Mouse (Mus musculus) mature B cell (primary cell): ENCODE data around the gene Psmd4.
"Not testable (repeated sequence)": the region's sequence is repeated elsewhere in the genome, so short reads cannot be mapped to it uniquely, and the experiment has no call there.

Experiments used
- in situ Hi-C: fragments of 300-500 bp; cut with MboI; formaldehyde crosslinking; loops from 2 replicates; pipeline ENCODE4 v1.14.3; 2019

Gene Psmd4

GRCm38 (mm10) chr3:95042166-95042837 is at the start of gene Psmd4:
Psmd4 (minus strand) TSS chr3:95042614.
- in situ Hi-C loops = no loop called here

- in situ Hi-C loops = no loop called here
These were observed 45.7 kb upstream of the Psmd4 start for GRCm38 (mm10) chr3:95088071-95088470.

DNA sequence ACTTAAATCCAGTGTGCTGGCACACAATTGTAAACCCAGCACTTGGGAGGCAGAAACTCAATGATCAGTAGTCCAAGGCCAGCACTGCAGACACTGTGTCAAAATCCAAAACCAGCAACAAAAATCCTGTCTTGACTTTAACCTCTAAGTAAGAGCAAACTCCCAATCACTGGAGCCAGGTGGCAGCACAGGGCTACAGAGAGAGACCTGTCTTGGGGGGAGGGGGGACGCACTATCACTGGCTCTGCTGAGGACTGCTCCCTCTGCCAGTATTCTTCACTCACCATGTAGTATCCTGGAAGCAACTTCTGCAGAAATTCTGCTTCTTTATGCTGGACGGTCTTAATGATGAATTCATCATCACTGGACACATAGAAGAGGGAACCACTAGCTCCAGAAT is 29.2 kb upstream of the Psmd4 start:
- in situ Hi-C loops = no loop called here

DNA sequence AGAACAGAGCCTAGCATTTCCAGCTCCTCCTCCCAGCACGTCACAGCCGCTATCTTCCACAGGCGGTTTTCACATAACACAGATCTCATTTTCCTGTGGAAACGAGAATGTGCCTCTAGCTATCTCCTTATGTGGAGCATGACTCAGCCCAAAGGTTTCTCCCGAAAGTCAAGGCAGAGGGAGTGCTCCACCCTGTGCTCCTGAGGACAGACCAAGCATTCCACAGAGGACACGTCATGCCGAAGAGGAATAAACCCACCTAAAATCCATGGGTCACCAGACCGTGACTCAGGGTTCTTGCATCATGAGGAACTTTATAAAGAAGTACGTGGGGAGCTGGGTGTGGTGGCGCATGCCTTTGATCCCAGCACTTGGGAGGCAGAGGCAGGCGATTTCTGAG is 24.2 kb upstream of the Psmd4 start:
- in situ Hi-C loops = no loop called here

GRCm38 (mm10) chr3:95066095-95066494 is 23.7 kb upstream of the Psmd4 start:
- in situ Hi-C loops = no loop called here

DNA sequence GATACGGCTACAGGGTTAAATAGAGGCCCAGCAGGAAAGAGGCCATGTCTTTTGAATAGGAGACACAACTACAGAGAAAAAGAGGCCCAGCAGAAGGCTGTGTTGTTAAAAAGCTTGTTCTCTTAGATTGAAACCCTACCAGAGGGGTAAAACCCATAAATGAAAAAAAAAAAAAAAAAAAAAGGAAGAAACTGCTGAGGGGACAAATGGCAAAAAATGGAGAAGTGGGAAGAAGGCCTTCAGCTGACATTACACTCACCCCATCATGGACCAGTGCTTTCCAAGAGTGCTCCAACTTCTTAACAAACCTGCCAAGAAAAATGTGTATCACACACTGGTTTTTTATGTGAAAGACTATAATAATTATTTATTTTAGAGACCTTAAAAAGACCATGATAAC is 23.1 kb upstream of the Psmd4 start:
- in situ Hi-C loops = no loop called here

DNA sequence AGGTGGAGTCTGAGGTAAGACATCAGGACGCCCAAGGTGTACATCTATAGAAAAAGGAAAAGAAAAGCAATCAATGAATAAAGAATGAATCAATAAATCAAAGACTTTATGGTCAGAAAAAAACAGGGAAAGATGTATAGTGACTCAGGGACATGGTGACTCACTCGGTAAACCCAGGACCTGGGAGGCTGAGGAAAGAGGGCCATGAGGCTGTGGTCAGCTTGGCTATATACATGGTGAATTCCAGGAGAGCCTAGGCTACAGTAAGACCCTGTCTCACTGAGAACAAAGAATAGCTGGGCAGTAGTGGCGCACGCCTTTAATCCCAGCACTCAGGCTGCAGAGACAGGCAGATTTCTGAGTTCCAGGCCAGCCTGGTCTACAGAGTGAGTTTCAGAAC is 21.3 kb upstream of the Psmd4 start:
- in situ Hi-C loops = no loop called here

DNA sequence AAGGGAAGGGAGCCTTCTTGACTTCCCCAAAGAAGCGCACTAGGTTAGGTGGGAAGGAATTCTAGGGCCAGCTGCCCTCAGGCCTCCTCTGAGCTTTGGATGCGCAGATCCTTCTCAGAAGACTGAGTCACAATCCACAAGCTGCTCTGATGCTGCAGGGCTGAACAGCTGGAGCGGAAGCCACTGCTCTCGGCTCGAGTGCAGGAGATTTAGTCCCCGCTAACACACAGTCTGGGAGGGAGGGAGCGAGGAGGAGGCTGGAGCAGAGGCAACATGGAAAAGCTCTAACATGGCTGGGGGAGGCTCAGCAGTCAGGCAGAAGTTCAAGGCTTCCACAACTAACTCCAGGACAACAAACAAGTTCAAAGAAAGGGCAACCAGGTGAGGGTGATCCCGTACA is 15.7 kb upstream of the Psmd4 start:
- in situ Hi-C loops = no loop called here

DNA sequence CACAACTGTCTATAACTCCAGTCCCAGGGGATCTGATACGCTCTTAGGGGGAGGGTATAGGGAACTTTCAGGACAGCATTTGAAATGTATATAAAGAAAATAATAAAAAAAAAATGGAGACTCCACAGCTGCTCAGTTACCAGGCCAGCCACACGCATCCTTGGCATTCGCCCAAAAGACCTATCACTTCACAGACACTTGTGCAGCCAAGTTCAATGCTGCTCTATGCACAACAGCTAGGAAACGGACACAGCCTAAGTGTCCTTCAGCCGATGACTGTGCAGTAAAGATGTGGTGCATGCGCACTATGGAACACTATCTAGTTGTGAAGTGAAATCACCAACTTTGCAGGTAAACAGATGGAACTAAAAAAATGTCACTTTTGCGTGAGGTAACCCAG is 13.9 kb upstream of the Psmd4 start:
- in situ Hi-C loops = no loop called here

- in situ Hi-C loops = no loop called here
These were observed 12.3 kb upstream of the Psmd4 start for GRCm38 (mm10) chr3:95054481-95055260.

- in situ Hi-C loops = no loop called here
These were observed 11.3 kb upstream of the Psmd4 start for GRCm38 (mm10) chr3:95053701-95054100.

DNA sequence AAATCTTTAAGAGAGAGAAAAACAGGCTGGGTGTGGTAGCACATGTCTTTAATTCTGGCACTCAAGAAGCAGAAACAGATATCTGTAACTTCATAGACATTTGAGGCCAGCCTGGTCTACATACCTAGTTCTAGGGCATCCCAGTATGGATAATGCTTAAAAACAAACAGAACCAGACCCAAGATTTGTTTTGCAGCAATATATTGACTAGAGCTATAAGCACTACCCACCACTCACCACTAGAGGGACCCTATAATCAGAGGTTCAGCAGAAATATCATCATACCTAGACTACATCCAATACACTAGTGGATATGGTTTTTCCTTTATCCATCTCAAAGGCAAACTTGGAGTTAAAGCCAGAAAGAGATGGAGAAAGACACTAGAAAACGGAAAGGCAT is 10.5 kb upstream of the Psmd4 start:
- in situ Hi-C loops = no loop called here

DNA sequence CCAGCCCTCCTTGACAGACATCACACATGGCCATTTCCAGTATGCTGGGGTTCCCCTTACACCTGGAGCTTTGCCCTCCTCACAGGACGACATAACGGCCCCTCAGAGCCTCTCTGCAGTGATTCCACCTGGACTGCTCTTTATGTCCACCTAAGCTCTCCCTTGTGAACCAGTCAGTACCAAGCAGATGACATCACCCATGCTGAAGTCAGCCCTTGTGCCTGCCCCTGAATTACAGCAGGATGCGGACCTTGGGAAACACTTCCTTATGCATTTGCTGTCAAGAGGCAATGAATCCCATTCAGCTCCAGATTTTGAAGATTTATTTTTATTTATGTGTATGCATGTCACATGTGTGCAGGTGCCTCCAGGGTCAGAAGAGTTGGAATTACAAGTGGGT is 5.5 kb upstream of the Psmd4 start:
- in situ Hi-C loops = no loop called here

- in situ Hi-C loops = no loop called here
These were observed 4.1 kb upstream of the Psmd4 start for GRCm38 (mm10) chr3:95046462-95047057.

- in situ Hi-C loops = no loop called here
These were observed 837 bp upstream of the Psmd4 start for GRCm38 (mm10) chr3:95043251-95043650.

DNA sequence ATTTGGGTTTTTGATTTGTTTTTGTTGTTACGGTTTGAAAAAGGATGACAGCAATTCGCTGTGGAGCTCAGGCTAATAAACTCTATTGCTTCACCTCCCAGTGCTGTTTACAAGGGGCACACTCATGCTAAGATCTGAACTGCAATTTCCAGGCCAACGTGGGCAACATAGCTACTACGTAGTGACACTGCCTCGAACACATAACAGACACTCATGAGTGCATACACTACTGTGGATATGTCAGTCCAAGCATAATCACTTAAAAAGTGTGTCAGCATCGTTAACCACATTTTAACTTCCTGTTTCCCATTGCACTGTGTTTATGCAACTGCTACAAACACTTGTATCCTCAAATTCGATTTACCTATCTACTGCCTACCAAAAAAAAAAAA is 420 bp upstream of the Psmd4 start:
- in situ Hi-C loops = no loop called here

DNA sequence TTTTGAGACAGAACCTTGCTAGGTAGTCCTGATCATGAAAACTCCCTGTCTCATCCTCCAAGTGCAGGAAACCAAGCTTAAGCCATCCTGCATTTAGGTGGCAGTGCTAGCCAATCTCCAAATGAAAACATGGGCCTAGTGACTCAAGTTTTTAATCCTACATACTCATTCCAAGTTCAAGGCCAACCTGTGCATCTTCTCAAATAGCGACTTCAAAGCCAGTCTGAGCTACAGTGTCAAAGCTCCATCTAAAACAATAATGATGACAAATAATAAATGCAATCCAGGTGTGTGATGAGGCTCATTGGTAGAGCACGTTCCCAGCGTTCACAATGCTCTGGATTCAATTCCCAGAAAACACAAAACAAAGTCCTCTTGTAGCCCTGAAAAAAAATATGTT is 789 bp downstream of the Psmd4 start:
- in situ Hi-C loops = no loop called here

GRCm38 (mm10) chr3:95029953-95030352 is 12.5 kb downstream of the Psmd4 start:
- in situ Hi-C loops = no loop called here

DNA sequence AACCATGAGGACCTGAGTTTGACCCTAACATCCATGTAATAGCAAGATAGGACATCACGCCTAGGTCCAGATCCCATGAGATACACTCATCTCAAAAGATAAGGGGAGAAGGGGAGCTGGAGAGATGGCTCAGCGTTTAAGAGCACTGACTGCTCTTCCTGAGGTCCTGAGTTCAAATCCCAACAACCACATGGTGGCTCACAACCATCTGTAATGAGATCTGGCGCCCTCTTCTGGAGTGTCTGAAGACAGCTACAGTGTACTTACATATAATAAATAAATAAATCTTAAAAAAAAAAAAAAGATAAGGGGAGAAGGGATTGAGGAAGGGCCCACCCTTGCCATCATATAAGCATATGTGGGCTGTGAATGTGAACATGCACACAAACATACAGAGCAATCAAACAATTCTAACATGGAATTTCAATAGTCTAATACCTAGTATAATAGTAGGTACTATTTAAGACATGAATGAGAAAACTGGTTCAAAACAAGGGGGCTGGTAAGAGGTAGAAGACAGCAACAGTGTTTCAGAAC is 13.1 kb downstream of the Psmd4 start:
- in situ Hi-C loops = not testable (repeated sequence)

- in situ Hi-C loops = no loop called here
These were observed 13.8 kb downstream of the Psmd4 start for GRCm38 (mm10) chr3:95028603-95029002.

- in situ Hi-C loops = no loop called here
These were observed 14.7 kb downstream of the Psmd4 start for GRCm38 (mm10) chr3:95027701-95028100.

DNA sequence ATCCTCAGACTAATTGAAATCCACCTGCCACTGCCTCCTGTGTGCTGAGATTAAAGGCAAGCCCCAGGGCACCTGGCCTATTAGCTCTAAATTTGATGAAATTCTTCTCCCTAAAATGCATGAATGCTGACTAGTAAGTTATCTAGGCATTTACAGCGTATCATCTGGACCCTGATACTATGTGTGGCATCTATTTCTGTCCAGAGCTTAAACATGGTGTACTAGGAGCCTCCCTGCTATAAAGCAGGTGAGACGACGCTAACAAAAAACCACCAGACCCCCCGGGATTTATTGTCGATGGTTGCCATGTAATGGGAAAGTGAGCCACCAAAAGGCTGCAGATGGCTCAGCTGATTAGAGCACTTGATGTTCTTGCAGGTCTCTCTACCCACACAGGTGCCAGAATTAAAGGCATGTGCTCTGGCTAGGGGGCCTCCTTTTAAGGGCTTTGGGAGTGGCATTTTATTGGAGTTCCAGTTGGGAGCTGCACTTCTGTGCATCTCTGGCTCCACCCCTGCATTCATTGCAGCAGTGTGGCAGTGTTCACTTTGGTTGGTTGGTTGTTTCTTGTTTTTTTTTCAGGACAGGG is 15.3 kb downstream of the Psmd4 start:
- in situ Hi-C loops = no loop called here

DNA sequence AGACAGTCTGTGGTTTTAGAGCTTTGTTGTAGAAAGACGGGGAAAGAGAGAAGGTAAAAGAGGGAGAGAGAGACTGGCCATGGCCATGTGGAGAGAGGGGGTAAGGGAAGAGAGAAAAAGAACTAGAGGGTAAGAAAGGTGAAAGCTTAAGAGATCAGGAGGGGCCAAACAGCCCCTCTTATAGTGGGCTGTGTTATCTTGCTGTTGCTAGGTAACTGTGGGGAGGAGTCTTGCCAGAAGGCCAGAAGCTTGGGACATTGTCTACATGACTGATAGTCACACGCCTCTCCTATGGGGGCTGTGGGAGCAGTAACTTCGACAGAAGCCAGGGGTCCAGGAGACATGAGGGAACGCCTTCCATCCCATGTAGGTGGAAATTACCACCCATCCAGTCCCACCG is 17.2 kb downstream of the Psmd4 start:
- in situ Hi-C loops = no loop called here
